Mouse (Mus musculus): Measurements from ENCODE around the gene Prkd2.

- TF ChIP-seq MAX (IDR thresholded peaks at IDR 0.05; ENCODE audit: low read depth) (no peak), POLR2A (IDR thresholded peaks at IDR 0.05; ENCODE audit: insufficient read length, low read depth) (no peak)
These were observed 2.0 kb downstream of the Prkd2 start for GRCm38 (mm10) chr7:16844696-16845071.
